Mouse (Mus musculus) kidney, postnatal 25 days (tissue): Measurements from ENCODE around the gene Pfdn6.
"Not testable (repeated sequence)": the region's sequence is repeated elsewhere in the genome, so short reads cannot be mapped to it uniquely, and the experiment has no call there.

ENCODE experiments used
- DNase-seq, 2 experiments: peaks; one replicate each; pipeline ENCODE4 v3.0.0; 2021; ENCODE audit warnings: mixed read lengths in 2 of 2

The Pfdn6 gene

DNA sequence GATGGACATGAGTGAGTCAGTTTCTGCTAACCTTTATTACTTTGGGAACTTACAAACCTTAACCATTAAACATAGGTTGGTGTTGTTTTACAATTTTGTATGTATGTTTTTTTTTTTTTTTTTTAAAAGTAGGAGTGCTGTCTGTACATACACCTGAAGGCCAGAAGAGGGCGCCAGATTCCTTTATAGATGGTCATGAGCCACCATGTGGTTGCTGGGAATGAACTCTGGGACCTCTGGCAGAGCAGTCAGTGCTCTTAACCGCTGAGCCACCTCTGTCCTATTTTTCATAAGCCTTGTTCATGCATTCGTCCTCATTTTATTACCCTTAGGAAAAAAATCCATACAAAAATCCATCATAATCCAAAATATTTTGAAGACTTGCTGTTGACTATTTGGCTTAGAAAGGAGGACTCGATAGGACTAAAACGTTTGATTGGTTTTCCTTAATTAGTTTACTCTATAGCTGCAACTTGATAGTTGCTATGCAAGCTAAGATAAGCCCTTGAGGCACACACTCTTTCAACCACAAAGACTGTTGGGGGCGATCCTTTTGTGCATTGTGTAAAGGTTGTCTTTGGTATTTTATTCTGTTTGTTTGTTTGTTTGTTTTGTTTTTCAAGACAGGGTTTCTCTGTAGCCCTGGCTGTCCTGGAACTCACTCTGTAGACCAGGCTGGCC lies 42.9 kb downstream of the Pfdn6 start:
- DNase-seq = peak; percentile 64 to 67

DNA sequence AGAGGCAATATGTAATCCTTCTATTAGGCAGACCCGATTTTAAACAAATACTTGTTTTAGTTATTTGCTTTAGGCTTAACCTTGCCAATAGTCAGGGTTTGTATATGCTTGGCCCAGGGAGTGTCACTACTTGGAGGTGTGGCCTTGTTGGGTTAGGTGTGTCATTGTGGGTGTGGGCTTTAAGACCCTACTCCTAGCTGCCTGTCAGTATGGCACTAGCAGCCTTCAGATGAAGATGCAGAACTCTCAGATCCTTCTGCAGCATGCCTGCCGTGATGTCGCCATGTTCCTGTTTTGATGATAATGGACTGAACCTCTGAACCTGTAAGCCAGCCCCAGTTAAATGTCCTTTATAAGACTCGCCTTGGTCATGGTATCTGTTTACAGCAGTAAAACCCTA lies 47.1 kb downstream of the Pfdn6 start:
- not testable (repeated sequence) for DNase-seq

DNA sequence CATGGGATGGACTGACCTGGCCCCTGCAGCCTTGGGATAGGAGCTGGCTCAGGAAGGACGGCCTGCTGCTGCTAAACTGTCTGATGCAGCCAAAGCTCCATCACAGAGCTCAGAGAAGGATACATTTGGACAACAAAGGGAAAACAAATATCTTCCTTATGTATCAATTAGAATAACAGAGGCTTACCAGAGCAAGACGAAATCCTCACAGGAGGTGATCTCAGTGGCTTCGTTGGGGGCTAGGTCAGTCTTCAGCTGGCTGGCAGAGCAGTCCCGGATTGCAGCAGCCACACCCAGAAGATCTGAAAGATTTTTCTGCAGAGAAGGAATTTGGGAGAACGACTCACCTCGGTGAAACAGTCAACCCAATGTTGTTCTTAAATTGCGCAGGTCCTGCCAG lies 47.7 kb downstream of the Pfdn6 start:
- DNase-seq = no peak

DNA sequence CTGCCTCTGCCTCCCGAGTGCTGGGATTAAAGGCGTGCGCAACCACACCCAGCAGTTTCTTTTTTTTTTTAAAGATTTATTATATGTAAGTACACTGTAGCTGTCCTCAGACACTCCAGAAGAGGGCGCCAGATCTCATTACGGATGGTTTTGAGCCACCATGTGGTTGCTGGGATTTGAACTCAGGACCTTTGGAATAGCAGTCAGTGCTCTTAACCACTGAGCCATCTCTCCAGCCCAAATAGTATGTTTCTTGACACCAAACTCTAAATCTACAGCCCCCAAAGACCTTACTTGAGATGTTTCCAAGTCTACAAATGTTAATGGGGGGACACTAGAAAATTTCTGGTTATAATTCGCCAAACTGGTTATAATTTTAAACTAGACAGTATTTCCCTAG lies 48.3 kb downstream of the Pfdn6 start:
- DNase-seq = not testable (repeated sequence)

DNA sequence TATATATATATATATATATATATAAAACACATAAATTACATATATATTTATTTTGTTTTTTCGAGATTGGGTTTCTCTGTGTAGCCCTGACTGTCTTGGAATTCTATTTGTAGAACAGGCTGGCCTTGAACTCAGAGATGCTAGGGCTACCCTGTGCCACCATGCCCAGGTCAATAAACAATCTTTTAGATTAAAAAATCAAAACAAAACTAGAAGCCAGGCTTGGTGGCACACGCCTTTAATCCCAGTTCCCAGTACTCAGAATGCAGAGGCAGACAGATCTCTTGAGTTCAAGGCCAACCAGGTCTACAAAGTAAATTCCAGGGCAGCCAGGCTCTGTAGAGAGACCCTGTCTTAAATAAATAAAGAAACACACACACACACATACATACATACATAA lies 48.8 kb downstream of the Pfdn6 start:
- DNase-seq = no peak

DNA sequence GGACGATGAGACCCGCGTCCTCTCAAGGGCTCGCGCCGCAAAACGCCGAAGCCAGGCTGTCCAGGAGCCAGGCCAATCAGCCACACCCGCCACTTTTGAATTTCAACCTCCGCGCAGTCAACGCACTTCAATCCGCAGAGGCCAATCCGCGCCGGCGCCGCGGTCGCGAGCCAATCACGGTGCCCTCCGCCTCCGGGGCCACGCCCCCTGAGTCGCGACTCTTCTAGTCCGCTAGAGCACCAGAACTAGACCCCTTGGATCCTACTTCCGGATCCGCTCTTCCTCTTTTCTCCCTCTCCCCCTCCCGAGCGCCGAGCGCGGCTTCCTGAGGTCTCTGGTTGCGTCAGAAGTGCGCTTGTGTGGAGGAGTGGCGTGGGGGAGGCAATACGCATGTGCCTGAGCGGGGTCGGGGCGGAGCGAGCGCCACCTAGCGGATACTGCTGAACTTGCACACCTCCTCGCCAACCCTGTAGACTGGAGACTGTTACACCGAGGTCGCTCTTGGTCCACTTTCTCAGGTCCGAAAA lies 49.5 kb downstream of the Pfdn6 start, which contains the start of gene Kifc1:
Gene Kifc1, minus strand, starts transcription at position 129 of the 527 bp plus-strand sequence.
- peak; percentile 98 to 100 for DNase-seq

DNA sequence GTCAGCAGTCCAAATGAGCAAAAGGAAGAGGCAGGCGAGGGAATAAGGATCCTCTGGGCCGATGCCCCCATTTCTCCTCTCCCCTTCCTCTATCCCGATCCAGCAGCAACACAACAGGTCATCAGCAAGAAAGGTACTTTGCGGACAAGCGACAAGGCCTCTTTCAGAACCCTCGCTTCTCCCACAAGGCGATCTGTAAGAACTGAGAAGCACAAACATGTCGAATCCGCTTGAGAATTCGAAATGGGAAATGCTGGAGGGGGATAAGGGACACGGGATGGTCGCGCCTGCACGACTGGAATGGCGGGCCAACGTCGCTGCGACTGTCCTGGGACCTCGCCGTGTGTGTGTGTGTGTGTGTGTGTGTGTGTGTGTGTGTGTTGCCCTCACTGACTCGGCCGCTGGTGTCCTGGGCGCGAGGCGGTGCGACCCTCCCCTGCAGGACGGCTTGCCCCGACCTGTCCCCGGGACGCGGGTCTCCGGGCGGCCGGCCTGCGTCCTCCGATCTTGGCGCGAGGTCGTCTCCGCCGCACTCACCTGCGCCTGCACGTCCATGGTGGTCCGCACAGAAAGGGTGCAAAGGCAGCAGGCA lies 50.1 kb downstream of the Pfdn6 start:
- DNase-seq = not testable (repeated sequence)
